Mouse (Mus musculus): Measurements from ENCODE around the gene Chmp6. TPM values are rescaled to one million over a fixed set of nuclear protein-coding genes. Genes with fewer than 3 reads are reported as not detected.

The Chmp6 gene
- polyA plus RNA-seq, 1 experiment from 2014 or later: 116 TPM

- WGBS: 84% methylated on average over 6 of the region's 6 CpGs
- no peak overlapping the region for H3K4me3 ChIP-seq
- H3K4me2 ChIP-seq: no peak overlapping the region
- no peaks in the 10 kb centered on the region for H3K27me3 ChIP-seq (replicated peaks)
- no peaks in the 10 kb centered on the region for H3K36me3 ChIP-seq (replicated peaks)
- no peak for ATAC-seq (replicated peaks)
- H3K4me1 ChIP-seq: no peaks in the 10 kb centered on the region
- H3K9me3 ChIP-seq: no peaks in the 10 kb centered on the region
- no peak overlapping the region for H3K27ac ChIP-seq
- no peak overlapping the region for H3K9ac ChIP-seq
Observed at GRCm38 (mm10) chr11:119929603-119930265, 16.5 kb downstream of the Chmp6 start.

- 72% methylated on average over 10 of the region's 10 CpGs for WGBS
- Histone ChIP-seq H3K9ac (no peak overlapping the region), H3K27ac (no peak overlapping the region), H3K36me3 (replicated peaks) (no peaks in the 10 kb centered on the region), H3K4me3 (no peak overlapping the region), H3K9me3 (no peaks in the 10 kb centered on the region), H3K4me1 (peaks cover 2% of the 10 kb centered on the region; the same call in 1 of the 2 replicates), H3K4me2 (no peak overlapping the region), H3K27me3 (replicated peaks) (no peaks in the 10 kb centered on the region)
- ATAC-seq (replicated peaks): no peak
Observed at GRCm38 (mm10) chr11:119931809-119932208, 18.6 kb downstream of the Chmp6 start.

- H3K4me1 ChIP-seq: peaks cover 9% of the 10 kb centered on the region; the same call in 1 of the 2 replicates
- ATAC-seq (replicated peaks): no peak
- WGBS: 71% methylated on average over 4 of the region's 4 CpGs
- no peaks in the 10 kb centered on the region for H3K9me3 ChIP-seq
- no peak overlapping the region for H3K27ac ChIP-seq
- H3K4me2 ChIP-seq: no peak overlapping the region
- no peaks in the 10 kb centered on the region for H3K36me3 ChIP-seq (replicated peaks)
- no peak overlapping the region for H3K4me3 ChIP-seq
- no peaks in the 10 kb centered on the region for H3K27me3 ChIP-seq (replicated peaks)
- H3K9ac ChIP-seq: no peak overlapping the region
Observed at GRCm38 (mm10) chr11:119933142-119933541, 19.9 kb downstream of the Chmp6 start.

- WGBS: 87% methylated on average over 8 of the region's 8 CpGs
- no peaks in the 10 kb centered on the region for H3K9me3 ChIP-seq
- H3K4me3 ChIP-seq: no peak overlapping the region
- H3K36me3 ChIP-seq (replicated peaks): no peaks in the 10 kb centered on the region
- H3K4me1 ChIP-seq: peaks cover 9% of the 10 kb centered on the region; the same call in 1 of the 2 replicates
- H3K27me3 ChIP-seq (replicated peaks): no peaks in the 10 kb centered on the region
- no peak overlapping the region for H3K27ac ChIP-seq
- no peak overlapping the region for H3K4me2 ChIP-seq
- H3K9ac ChIP-seq: no peak overlapping the region
- ATAC-seq (replicated peaks): no peak
Observed at GRCm38 (mm10) chr11:119933819-119934583, 20.8 kb downstream of the Chmp6 start.

GRCm38 (mm10) chr11:119934773-119935172, 21.5 kb downstream of the Chmp6 start:
- no peak for ATAC-seq (replicated peaks)
- Histone ChIP-seq H3K4me2 (no peak overlapping the region), H3K36me3 (replicated peaks) (no peaks in the 10 kb centered on the region), H3K27ac (no peak overlapping the region), H3K4me3 (no peak overlapping the region), H3K27me3 (replicated peaks) (no peaks in the 10 kb centered on the region), H3K4me1 (peaks cover 9% of the 10 kb centered on the region; the same call in 1 of the 2 replicates), H3K9ac (no peak overlapping the region), H3K9me3 (no peaks in the 10 kb centered on the region)
- WGBS: 77% methylated on average over 8 of the region's 8 CpGs

- no peak overlapping the region for H3K4me2 ChIP-seq
- H3K36me3 ChIP-seq (replicated peaks): no peaks in the 10 kb centered on the region
- H3K27ac ChIP-seq: no peak overlapping the region
- no peaks in the 10 kb centered on the region for H3K9me3 ChIP-seq
- H3K9ac ChIP-seq: no peak overlapping the region
- WGBS: 30% methylated on average over 6 of the region's 6 CpGs
- peaks cover 9% of the 10 kb centered on the region; the same call in 1 of the 2 replicates for H3K4me1 ChIP-seq
- no peak overlapping the region for H3K4me3 ChIP-seq
- peaks cover 2% of the 10 kb centered on the region; the same call in 1 of the 2 replicates for H3K27me3 ChIP-seq (replicated peaks)
- ATAC-seq (replicated peaks): no peak
Observed at GRCm38 (mm10) chr11:119935457-119935856, 22.2 kb downstream of the Chmp6 start.

GRCm38 (mm10) chr11:119936456-119936855, 23.2 kb downstream of the Chmp6 start:
- peaks cover 12% of the 10 kb centered on the region for H3K27me3 ChIP-seq (replicated peaks)
- no peaks in the 10 kb centered on the region for H3K36me3 ChIP-seq (replicated peaks)
- no peak overlapping the region for H3K4me2 ChIP-seq
- WGBS: 79% methylated on average over 2 of the region's 2 CpGs
- no peak overlapping the region for H3K9ac ChIP-seq
- no peak overlapping the region for H3K27ac ChIP-seq
- peaks cover 12% of the 10 kb centered on the region for H3K4me1 ChIP-seq
- H3K9me3 ChIP-seq: no peaks in the 10 kb centered on the region
- no peak overlapping the region for H3K4me3 ChIP-seq
- ATAC-seq (replicated peaks): no peak

- no peaks in the 10 kb centered on the region for H3K9me3 ChIP-seq
- no peak for ATAC-seq (replicated peaks)
- no peak overlapping the region for H3K27ac ChIP-seq
- no peak overlapping the region for H3K4me2 ChIP-seq
- WGBS: 70% methylated on average over 12 of the region's 12 CpGs
- peaks cover 13% of the 10 kb centered on the region for H3K27me3 ChIP-seq (replicated peaks)
- H3K4me1 ChIP-seq: peaks cover 20% of the 10 kb centered on the region
- no peak overlapping the region for H3K4me3 ChIP-seq
- no peak overlapping the region for H3K9ac ChIP-seq
- H3K36me3 ChIP-seq (replicated peaks): no peaks in the 10 kb centered on the region
Observed at GRCm38 (mm10) chr11:119937216-119937615, 24.0 kb downstream of the Chmp6 start.

- H3K9ac ChIP-seq: no peak overlapping the region
Observed at GRCm38 (mm10) chr11:119937772-119938502, 24.7 kb downstream of the Chmp6 start.

GRCm38 (mm10) chr11:119939073-119939710, 26.0 kb downstream of the Chmp6 start:
- H3K4me3 ChIP-seq: no peak overlapping the region

More at GRCm38 (mm10) chr11:119937772-119938502, 24.7 kb downstream of the Chmp6 start:
- peaks cover 13% of the 10 kb centered on the region for H3K27me3 ChIP-seq (replicated peaks)
- H3K27ac ChIP-seq: no peak overlapping the region
- peaks cover 21% of the 10 kb centered on the region for H3K4me1 ChIP-seq
- H3K4me2 ChIP-seq: no peak overlapping the region
- H3K9me3 ChIP-seq: no peaks in the 10 kb centered on the region
- H3K4me3 ChIP-seq: no peak overlapping the region
- WGBS: 59% methylated on average over 19 of the region's 19 CpGs
- no peak for ATAC-seq (replicated peaks)
- H3K36me3 ChIP-seq (replicated peaks): no peaks in the 10 kb centered on the region

GRCm38 (mm10) chr11:119939711-119940106, 26.5 kb downstream of the Chmp6 start:
- no peak overlapping the region for H3K4me3 ChIP-seq
- H3K9me3 ChIP-seq: no peaks in the 10 kb centered on the region
- H3K4me1 ChIP-seq: peaks cover 33% of the 10 kb centered on the region
- no peaks in the 10 kb centered on the region for H3K36me3 ChIP-seq (replicated peaks)
- 61% methylated on average over 4 of the region's 4 CpGs for WGBS
- H3K27me3 ChIP-seq (replicated peaks): peaks cover 13% of the 10 kb centered on the region
- no peak overlapping the region for H3K9ac ChIP-seq
- H3K4me2 ChIP-seq: no peak overlapping the region
- H3K27ac ChIP-seq: no peak overlapping the region
- no peak for ATAC-seq (replicated peaks)

More at GRCm38 (mm10) chr11:119939073-119939710, 26.0 kb downstream of the Chmp6 start:
- no peak for ATAC-seq (replicated peaks)
- no peak overlapping the region for H3K4me2 ChIP-seq
- H3K4me1 ChIP-seq: peaks cover 31% of the 10 kb centered on the region
- no peak overlapping the region for H3K27ac ChIP-seq
- H3K9ac ChIP-seq: no peak overlapping the region
- no peaks in the 10 kb centered on the region for H3K36me3 ChIP-seq (replicated peaks)
- peaks cover 13% of the 10 kb centered on the region for H3K27me3 ChIP-seq (replicated peaks)
- 62% methylated on average over 8 of the region's 8 CpGs for WGBS
- no peaks in the 10 kb centered on the region for H3K9me3 ChIP-seq

GRCm38 (mm10) chr11:119940142-119940541, 26.9 kb downstream of the Chmp6 start:
- H3K4me1 ChIP-seq: peaks cover 33% of the 10 kb centered on the region
- no peaks in the 10 kb centered on the region for H3K9me3 ChIP-seq
- no peak overlapping the region for H3K4me3 ChIP-seq
- H3K9ac ChIP-seq: no peak overlapping the region
- no peak overlapping the region for H3K27ac ChIP-seq
- no peak overlapping the region for H3K4me2 ChIP-seq
- ATAC-seq (replicated peaks): no peak
- H3K27me3 ChIP-seq (replicated peaks): peaks cover 13% of the 10 kb centered on the region
- 68% methylated on average over 11 of the region's 11 CpGs for WGBS
- H3K36me3 ChIP-seq (replicated peaks): no peaks in the 10 kb centered on the region
